Mouse (Mus musculus): ENCODE results near the gene Tlnrd1. TPM values are rescaled to one million over a fixed set of nuclear protein-coding genes. Genes with fewer than 3 reads are reported as not detected.

The Tlnrd1 gene
- polyA plus RNA-seq, 1 experiment from 2014 or later, result 4.7 TPM

- H3K9me3 ChIP-seq (ENCODE audit: control insufficient read depth, low read length), result no peaks in the 10 kb centered on the region
- H3K27me3 ChIP-seq (replicated peaks; ENCODE audit: control insufficient read depth, insufficient read depth, low read length), result no peaks in the 10 kb centered on the region
- H3K4me2 ChIP-seq (ENCODE audit: low read length), result no peak overlapping the region
- H3K9ac ChIP-seq (replicated peaks; ENCODE audit: low read depth, low read length), result no peak overlapping the region
- no peaks in the 10 kb centered on the region for H3K36me3 ChIP-seq (ENCODE audit: control insufficient read depth, insufficient read depth)
- WGBS, result 33% methylated on average over 5 of the region's 5 CpGs
- H3K27ac ChIP-seq (ENCODE audit: low read length), result no peak overlapping the region
- H3K4me1 ChIP-seq (replicated peaks; ENCODE audit: control insufficient read depth, insufficient read depth, low read length), result no peaks in the 10 kb centered on the region
- H3K4me3 ChIP-seq (replicated peaks; ENCODE audit: low read length), result no peak overlapping the region
- no peak for ATAC-seq
Measured at GRCm38 (mm10) chr7:83869839-83870543, 14.1 kb downstream of the Tlnrd1 start.

- no peak overlapping the region for H3K4me3 ChIP-seq (replicated peaks; ENCODE audit: low read length)
- ATAC-seq, result no peak
- no peak overlapping the region for H3K9ac ChIP-seq (replicated peaks; ENCODE audit: low read depth, low read length)
- no peak overlapping the region for H3K27ac ChIP-seq (ENCODE audit: low read length)
- 68% methylated on average over 3 of the region's 3 CpGs for WGBS
- no peaks in the 10 kb centered on the region for H3K27me3 ChIP-seq (replicated peaks; ENCODE audit: control insufficient read depth, insufficient read depth, low read length)
- H3K9me3 ChIP-seq (ENCODE audit: control insufficient read depth, low read length), result no peaks in the 10 kb centered on the region
- no peaks in the 10 kb centered on the region for H3K4me1 ChIP-seq (replicated peaks; ENCODE audit: control insufficient read depth, insufficient read depth, low read length)
- H3K4me2 ChIP-seq (ENCODE audit: low read length), result no peak overlapping the region
- no peaks in the 10 kb centered on the region for H3K36me3 ChIP-seq (ENCODE audit: control insufficient read depth, insufficient read depth)
Measured at GRCm38 (mm10) chr7:83868200-83868599, 15.9 kb downstream of the Tlnrd1 start.

GRCm38 (mm10) chr7:83863554-83863953 is 20.6 kb downstream of the Tlnrd1 start:
- H3K36me3 ChIP-seq (ENCODE audit: control insufficient read depth, insufficient read depth), result no peaks in the 10 kb centered on the region
- H3K9me3 ChIP-seq (ENCODE audit: control insufficient read depth, low read length), result no peaks in the 10 kb centered on the region
- no peak overlapping the region for H3K27ac ChIP-seq (ENCODE audit: low read length)
- no peak overlapping the region for H3K4me3 ChIP-seq (replicated peaks; ENCODE audit: low read length)
- no peak overlapping the region for H3K9ac ChIP-seq (replicated peaks; ENCODE audit: low read depth, low read length)
- 75% methylated on average over 2 of the region's 2 CpGs for WGBS
- H3K27me3 ChIP-seq (replicated peaks; ENCODE audit: control insufficient read depth, insufficient read depth, low read length), result no peaks in the 10 kb centered on the region
- H3K4me1 ChIP-seq (replicated peaks; ENCODE audit: control insufficient read depth, insufficient read depth, low read length), result no peaks in the 10 kb centered on the region
- ATAC-seq, result no peak
- no peak overlapping the region for H3K4me2 ChIP-seq (ENCODE audit: low read length)

- Histone ChIP-seq H3K9me3 (ENCODE audit: control insufficient read depth, low read length) (no peaks in the 10 kb centered on the region), H3K27ac (ENCODE audit: low read length) (no peak overlapping the region), H3K9ac (replicated peaks; ENCODE audit: low read depth, low read length) (no peak overlapping the region), H3K4me3 (replicated peaks; ENCODE audit: low read length) (no peak overlapping the region), H3K27me3 (replicated peaks; ENCODE audit: control insufficient read depth, insufficient read depth, low read length) (no peaks in the 10 kb centered on the region), H3K4me2 (ENCODE audit: low read length) (no peak overlapping the region), H3K4me1 (replicated peaks; ENCODE audit: control insufficient read depth, insufficient read depth, low read length) (no peaks in the 10 kb centered on the region), H3K36me3 (ENCODE audit: control insufficient read depth, insufficient read depth) (no peaks in the 10 kb centered on the region)
- ATAC-seq, result no peak
- 55% methylated on average over 4 of the region's 4 CpGs for WGBS
Measured at GRCm38 (mm10) chr7:83859378-83860083, 24.6 kb downstream of the Tlnrd1 start.

DNA sequence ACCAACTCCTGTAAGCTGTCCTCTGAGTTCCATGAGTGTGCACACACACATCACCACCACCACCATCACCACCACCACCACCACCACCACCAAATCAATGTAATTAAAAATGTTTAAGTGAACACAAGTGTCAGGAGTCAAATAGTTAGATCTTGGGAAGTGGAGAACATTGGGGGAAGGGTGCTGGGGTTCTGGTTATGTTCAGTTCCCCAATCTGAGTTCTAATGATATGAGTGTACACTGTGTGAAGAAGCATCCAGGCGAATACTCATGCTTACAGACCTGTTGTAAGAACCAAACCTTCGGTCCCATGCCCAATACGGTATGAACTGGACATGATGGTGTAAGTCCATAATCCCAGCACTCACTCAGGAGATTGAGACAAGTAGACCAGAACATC is 26.2 kb downstream of the Tlnrd1 start:
- no peak overlapping the region for H3K27ac ChIP-seq (ENCODE audit: low read length)
- H3K4me1 ChIP-seq (replicated peaks; ENCODE audit: control insufficient read depth, insufficient read depth, low read length), result no peaks in the 10 kb centered on the region
- no peaks in the 10 kb centered on the region for H3K36me3 ChIP-seq (ENCODE audit: control insufficient read depth, insufficient read depth)
- no peaks in the 10 kb centered on the region for H3K9me3 ChIP-seq (ENCODE audit: control insufficient read depth, low read length)
- ATAC-seq, result no peak
- no peak overlapping the region for H3K4me2 ChIP-seq (ENCODE audit: low read length)
- H3K27me3 ChIP-seq (replicated peaks; ENCODE audit: control insufficient read depth, insufficient read depth, low read length), result no peaks in the 10 kb centered on the region
- 96% methylated on average over 3 of the region's 3 CpGs for WGBS
- H3K9ac ChIP-seq (replicated peaks; ENCODE audit: low read depth, low read length), result no peak overlapping the region
- no peak overlapping the region for H3K4me3 ChIP-seq (replicated peaks; ENCODE audit: low read length)

DNA sequence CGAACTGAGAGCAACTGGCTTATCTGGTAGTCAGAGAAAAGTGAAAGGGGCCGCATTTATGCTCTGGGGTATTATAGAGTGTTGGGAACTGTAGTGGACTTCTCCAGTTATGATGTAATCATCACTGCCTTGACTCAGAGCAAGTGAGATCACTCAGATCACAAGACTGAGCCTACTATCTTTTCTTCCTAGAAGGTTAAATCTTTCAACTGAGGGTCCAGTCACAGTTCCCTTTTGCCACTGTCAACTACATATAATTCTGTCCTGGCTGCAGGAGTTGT is 27.0 kb downstream of the Tlnrd1 start:
- H3K4me1 ChIP-seq (replicated peaks; ENCODE audit: control insufficient read depth, insufficient read depth, low read length), result no peaks in the 10 kb centered on the region
- H3K36me3 ChIP-seq (ENCODE audit: control insufficient read depth, insufficient read depth), result no peaks in the 10 kb centered on the region
- no peak overlapping the region for H3K4me2 ChIP-seq (ENCODE audit: low read length)
- H3K9me3 ChIP-seq (ENCODE audit: control insufficient read depth, low read length), result no peaks in the 10 kb centered on the region
- no peaks in the 10 kb centered on the region for H3K27me3 ChIP-seq (replicated peaks; ENCODE audit: control insufficient read depth, insufficient read depth, low read length)
- no peak for ATAC-seq
- H3K9ac ChIP-seq (replicated peaks; ENCODE audit: low read depth, low read length), result no peak overlapping the region
- no peak overlapping the region for H3K4me3 ChIP-seq (replicated peaks; ENCODE audit: low read length)
- H3K27ac ChIP-seq (ENCODE audit: low read length), result no peak overlapping the region
- 94% methylated on average over 2 of the region's 2 CpGs for WGBS

DNA sequence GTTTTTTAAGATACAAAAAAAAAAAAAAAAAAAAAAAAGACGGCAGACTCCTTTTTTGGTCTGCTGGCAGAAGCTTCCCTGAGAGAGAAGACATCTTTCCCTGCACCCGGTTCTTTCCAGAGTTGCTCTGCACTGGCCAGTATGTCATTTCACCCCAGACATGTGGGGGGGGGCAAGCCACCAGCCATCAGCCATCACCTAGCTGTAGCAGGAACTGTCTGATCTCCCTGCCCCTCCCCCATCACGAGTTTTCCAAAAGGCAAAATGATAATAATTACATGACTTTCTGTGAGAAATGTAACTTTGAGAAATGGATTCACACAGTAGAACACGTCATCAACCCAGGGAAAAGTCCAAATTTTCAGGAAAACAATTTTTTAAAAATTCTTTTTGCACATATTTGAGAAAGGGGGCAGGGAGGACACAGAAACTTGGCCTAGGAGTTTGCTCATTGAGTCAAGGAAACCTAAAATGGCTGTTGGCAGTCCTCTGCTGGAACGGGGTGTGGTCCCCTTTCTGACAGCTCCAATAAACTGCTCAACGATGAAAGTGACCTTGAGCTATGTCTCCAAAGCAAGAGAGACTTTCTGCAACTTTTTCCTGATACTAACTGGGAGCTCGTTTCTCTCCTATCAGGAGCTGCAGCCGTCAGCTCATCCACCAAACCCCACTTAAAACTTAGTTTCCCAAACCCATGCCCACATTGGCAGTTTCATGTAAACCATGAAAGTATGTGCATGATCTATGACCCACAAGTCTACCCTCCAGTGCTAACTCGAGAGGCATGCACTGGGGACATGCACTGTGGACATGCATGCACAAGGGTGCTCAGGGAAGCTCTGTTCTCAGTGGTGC is 27.5 kb downstream of the Tlnrd1 start:
- no peaks in the 10 kb centered on the region for H3K9me3 ChIP-seq (ENCODE audit: control insufficient read depth, low read length)
- H3K36me3 ChIP-seq (ENCODE audit: control insufficient read depth, insufficient read depth), result no peaks in the 10 kb centered on the region
- no peak overlapping the region for H3K4me3 ChIP-seq (replicated peaks; ENCODE audit: low read length)
- no peak for ATAC-seq
- WGBS, result 83% methylated on average over 9 of the region's 9 CpGs
- no peaks in the 10 kb centered on the region for H3K4me1 ChIP-seq (replicated peaks; ENCODE audit: control insufficient read depth, insufficient read depth, low read length)
- no peak overlapping the region for H3K4me2 ChIP-seq (ENCODE audit: low read length)
- no peak overlapping the region for H3K9ac ChIP-seq (replicated peaks; ENCODE audit: low read depth, low read length)
- no peak overlapping the region for H3K27ac ChIP-seq (ENCODE audit: low read length)
- H3K27me3 ChIP-seq (replicated peaks; ENCODE audit: control insufficient read depth, insufficient read depth, low read length), result no peaks in the 10 kb centered on the region

DNA sequence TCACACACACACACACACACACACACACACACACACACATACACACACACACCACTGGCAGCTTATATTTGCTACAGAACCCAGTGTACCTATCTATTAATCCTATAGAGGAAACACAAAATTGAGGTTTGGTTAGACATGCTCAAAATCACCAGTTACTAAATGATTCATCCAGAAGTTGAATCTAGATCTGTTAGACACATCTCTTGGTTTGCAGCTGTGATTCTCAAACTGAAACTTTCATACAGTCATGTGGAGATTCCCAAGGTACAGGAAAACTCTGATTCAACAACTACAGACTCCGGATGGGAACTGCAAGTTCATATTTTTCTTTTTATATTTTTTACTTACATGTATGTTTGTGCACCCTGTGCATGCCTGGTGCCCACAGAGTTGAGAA is 28.9 kb downstream of the Tlnrd1 start:
- no peaks in the 10 kb centered on the region for H3K4me1 ChIP-seq (replicated peaks; ENCODE audit: control insufficient read depth, insufficient read depth, low read length)
- H3K4me2 ChIP-seq (ENCODE audit: low read length), result no peak overlapping the region
- no peaks in the 10 kb centered on the region for H3K36me3 ChIP-seq (ENCODE audit: control insufficient read depth, insufficient read depth)
- H3K27me3 ChIP-seq (replicated peaks; ENCODE audit: control insufficient read depth, insufficient read depth, low read length), result no peaks in the 10 kb centered on the region
- H3K9ac ChIP-seq (replicated peaks; ENCODE audit: low read depth, low read length), result no peak overlapping the region
- H3K4me3 ChIP-seq (replicated peaks; ENCODE audit: low read length), result no peak overlapping the region
- ATAC-seq, result no peak
- no peak overlapping the region for H3K27ac ChIP-seq (ENCODE audit: low read length)
- 95% methylated on average over 1 of the region's 1 CpGs for WGBS
- H3K9me3 ChIP-seq (ENCODE audit: control insufficient read depth, low read length), result no peaks in the 10 kb centered on the region

Measured in forebrain, embryonic 16.5 days (tissue).